Mouse (Mus musculus) olfactory bulb, adult 2 months (tissue): ENCODE measurements around the gene Ppp2r2c.

ENCODE experiments used
- CTCF ChIP-seq: fragments of 200-500 bp; IDR thresholded peaks from 2 replicates; pipeline ENCODE4 v1.5.1; 2012; ENCODE audit warnings: low read depth, mild to moderate bottlenecking, low read length, moderate library complexity; ENCODE audit not compliant: insufficient read depth
- POLR2A ChIP-seq: fragments of 200-500 bp; IDR thresholded peaks from 2 replicates; pipeline ENCODE4 v1.6.1; 2012; ENCODE audit warnings: mild to moderate bottlenecking, low read depth, low read length, moderate library complexity; ENCODE audit not compliant: insufficient read depth

DNA sequence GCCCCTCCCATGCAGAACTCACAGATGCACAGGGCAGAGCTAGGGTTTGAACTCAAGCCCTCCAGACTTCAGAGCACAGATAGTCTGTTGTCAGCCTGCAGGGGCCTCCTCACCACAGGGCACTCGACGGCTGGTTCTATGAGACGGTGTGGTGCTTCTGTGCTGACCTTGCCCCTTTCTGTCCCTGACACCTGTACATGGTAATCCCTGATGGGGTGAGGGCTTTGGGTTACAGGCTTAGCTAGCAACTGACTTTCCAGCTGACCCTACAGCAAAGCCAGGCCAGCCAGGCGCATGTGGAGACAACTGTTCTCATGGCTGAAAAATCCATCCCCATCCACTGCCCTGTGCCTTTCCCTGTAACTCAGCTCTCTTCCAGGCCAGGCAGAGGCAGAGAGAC lies 45.4 kb upstream of the Ppp2r2c start:
- TF ChIP-seq CTCF (no peak), POLR2A (no peak)
